Mouse (Mus musculus) cerebellum, adult 2 months (tissue): ENCODE results near the gene Ros1.

Experiments used
- CTCF ChIP-seq: fragments of 200-500 bp; IDR thresholded peaks from 2 replicates; pipeline ENCODE4 v1.5.1; 2011; ENCODE audit warnings: low read depth, mild to moderate bottlenecking, control low read depth, low read length, moderate library complexity, borderline replicate concordance; ENCODE audit not compliant: insufficient read depth
- POLR2A ChIP-seq: fragments of 200-500 bp; IDR thresholded peaks from 2 replicates; pipeline ENCODE4 v1.6.1; 2011; ENCODE audit warnings: low read length, control low read depth, borderline replicate concordance; ENCODE audit not compliant: insufficient read depth

GRCm38 (mm10) chr10:52033729-52034128, 161.3 kb downstream of the Ros1 start:
- no peak for TF ChIP-seq CTCF
- no peak for TF ChIP-seq POLR2A
